Mouse (Mus musculus): ENCODE measurements at regions not wholly inside any gene's neighbourhood (a gene's known extent, or its start where the extent isn't known, plus 50 kb on each side); places are given as distances from the start of the nearest gene placed in this dataset.

DNA sequence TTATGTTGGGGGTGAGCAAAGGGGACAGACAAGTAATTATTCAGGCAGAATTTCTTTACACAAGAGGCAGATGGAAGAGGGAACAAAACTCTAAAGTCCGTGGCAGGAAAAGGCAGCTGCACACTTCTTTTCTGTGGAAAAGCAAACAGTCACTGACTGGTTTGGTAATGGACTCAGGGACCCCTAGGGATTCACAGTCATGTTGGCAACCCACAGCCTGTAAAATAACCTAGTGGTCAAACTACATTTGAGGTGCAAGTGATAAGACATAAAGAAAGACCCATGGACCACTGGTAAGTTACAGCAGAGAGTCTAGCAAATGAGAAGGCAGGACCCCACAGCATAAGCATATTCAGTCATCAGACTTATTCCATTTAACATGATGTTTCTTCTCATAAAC, 526.4 kb upstream of the Cited2 start:
- no peak for ATAC-seq (ENCODE audit: low FRiP score, low TSS enrichment)
- Histone ChIP-seq H3K4me2 (replicated peaks; ENCODE audit: low read depth, low read length) (no peak overlapping the region), H3K4me1 (ENCODE audit: control insufficient read depth, insufficient read depth, low read length) (no peaks in the 10 kb centered on the region), H3K27ac (ENCODE audit: low read depth, low read length) (no peak overlapping the region), H3K4me3 (ENCODE audit: low read length) (no peak overlapping the region), H3K27me3 (ENCODE audit: control insufficient read depth, insufficient read depth, low read length) (no peaks in the 10 kb centered on the region), H3K36me3 (ENCODE audit: control insufficient read depth, insufficient read depth, low read length) (no peaks in the 10 kb centered on the region), H3K9me3 (ENCODE audit: control insufficient read depth, low read length) (no peaks in the 10 kb centered on the region), H3K9ac (ENCODE audit: low read depth, low read length) (no peak overlapping the region)
- WGBS, result 46% methylated on average over 1 of the region's 1 CpGs

DNA sequence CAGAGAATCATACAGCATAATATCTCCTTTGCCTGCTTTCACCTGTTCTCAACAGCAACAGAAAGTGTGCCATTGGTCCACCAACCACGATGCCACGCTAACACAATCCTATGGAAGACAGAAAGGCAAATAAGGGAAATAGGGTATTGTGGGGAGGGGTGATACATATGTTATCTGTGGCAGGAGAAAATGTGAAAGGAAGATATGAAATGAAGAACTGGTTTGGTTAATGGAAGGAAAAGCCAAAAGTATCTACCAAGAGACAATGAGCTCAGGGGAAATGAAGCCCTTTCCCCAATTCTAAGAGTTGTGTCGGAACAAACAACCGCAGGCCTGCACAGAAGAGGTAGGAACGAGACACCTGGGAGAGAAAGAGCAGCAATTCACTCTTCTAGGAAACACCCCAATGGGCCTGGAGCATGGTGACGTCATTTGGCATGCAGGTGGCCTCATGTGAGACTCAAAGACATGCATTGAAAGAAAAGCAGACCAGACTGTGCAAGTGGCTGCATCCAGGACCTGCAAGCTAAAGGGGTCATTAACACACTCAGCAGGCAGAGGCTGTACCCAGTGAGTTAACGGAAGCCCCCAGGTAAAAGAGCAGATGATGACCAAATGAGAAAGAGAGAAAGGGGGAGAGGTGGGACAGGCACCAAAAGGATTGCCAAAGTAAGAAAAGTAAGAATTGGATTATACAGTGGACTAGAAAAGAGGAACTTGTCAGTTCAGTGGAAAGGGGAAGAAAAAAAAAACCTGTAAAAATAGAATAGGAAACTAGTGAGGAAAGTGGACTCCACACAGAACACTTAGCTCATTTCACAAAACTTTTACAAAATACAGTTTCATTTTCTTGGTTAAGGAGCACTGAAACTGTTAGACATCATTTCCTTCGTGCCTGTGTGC, 522.2 kb upstream of the Cited2 start:
- Histone ChIP-seq H3K4me1 (ENCODE audit: control insufficient read depth, insufficient read depth, low read length) (no peaks in the 10 kb centered on the region), H3K36me3 (ENCODE audit: control insufficient read depth, insufficient read depth, low read length) (no peaks in the 10 kb centered on the region), H3K27me3 (ENCODE audit: control insufficient read depth, insufficient read depth, low read length) (no peaks in the 10 kb centered on the region), H3K4me3 (ENCODE audit: low read length) (no peak overlapping the region), H3K27ac (ENCODE audit: low read depth, low read length) (no peak overlapping the region), H3K4me2 (replicated peaks; ENCODE audit: low read depth, low read length) (no peak overlapping the region), H3K9ac (ENCODE audit: low read depth, low read length) (no peak overlapping the region), H3K9me3 (ENCODE audit: control insufficient read depth, low read length) (no peaks in the 10 kb centered on the region)
- WGBS, result 80% methylated on average over 8 of the region's 8 CpGs
- ATAC-seq (ENCODE audit: low FRiP score, low TSS enrichment), result no peak

DNA sequence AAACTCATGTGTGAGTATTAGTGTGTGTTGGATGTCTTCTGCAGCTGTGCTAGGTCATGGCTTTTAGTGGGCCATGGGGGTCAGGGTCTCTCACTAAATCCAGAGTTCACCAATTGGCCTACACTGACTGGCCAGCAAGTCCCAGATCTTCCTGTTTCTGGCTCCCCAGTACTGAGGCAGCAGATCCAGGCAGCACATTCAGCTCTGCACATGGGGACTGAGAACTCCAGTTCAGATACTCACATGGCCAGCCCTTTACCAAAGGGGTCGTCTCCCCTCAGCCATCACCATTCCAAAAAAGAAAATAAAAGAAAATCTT, 521.6 kb upstream of the Cited2 start:
- H3K36me3 ChIP-seq (ENCODE audit: control insufficient read depth, insufficient read depth, low read length), result no peaks in the 10 kb centered on the region
- no peak overlapping the region for H3K4me3 ChIP-seq (ENCODE audit: low read length)
- H3K27ac ChIP-seq (ENCODE audit: low read depth, low read length), result no peak overlapping the region
- H3K9ac ChIP-seq (ENCODE audit: low read depth, low read length), result no peak overlapping the region
- H3K27me3 ChIP-seq (ENCODE audit: control insufficient read depth, insufficient read depth, low read length), result no peaks in the 10 kb centered on the region
- 68% methylated on average over 1 of the region's 1 CpGs for WGBS
- ATAC-seq (ENCODE audit: low FRiP score, low TSS enrichment), result no peak
- no peaks in the 10 kb centered on the region for H3K4me1 ChIP-seq (ENCODE audit: control insufficient read depth, insufficient read depth, low read length)
- H3K4me2 ChIP-seq (replicated peaks; ENCODE audit: low read depth, low read length), result no peak overlapping the region
- H3K9me3 ChIP-seq (ENCODE audit: control insufficient read depth, low read length), result no peaks in the 10 kb centered on the region

DNA sequence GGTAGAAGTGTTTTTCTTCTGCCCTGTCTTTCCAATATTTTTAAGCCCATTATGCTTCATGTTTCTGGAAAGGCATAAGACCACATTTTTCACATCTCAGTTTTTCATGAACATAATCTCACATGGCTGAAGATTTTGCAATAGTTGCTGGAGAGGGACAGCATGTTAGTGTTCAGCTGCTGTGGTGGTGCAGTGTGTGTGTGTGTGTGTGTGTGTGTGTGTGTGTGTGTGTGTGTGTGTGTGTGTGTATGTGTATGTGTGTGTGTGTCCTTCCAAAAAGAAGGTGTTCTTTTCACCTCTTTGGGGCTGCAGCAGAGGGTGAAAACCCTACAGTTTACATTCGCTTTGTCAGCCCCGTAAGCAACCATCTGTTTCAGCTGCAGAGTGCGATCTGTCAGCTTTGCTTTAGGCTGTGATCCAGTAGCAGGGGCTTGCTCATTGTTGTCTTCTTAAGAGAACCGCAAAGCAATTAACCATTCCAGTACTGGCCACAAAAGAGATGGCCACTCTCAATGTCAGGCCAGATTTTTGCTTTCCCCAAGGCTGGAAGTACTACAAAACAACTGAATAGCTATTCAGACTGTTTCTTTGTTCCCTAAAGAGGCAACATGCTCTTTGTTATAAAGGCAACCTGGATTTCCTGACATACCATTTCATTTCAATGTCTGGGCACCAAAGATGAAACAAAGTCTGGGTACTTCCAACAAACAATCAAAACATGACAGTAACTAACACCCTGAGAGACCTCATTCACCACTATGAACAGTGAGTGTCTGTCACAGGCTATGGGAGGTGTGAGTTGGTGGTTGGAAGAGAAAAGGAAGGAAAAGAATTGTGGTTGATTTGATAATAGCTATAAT, 520.2 kb upstream of the Cited2 start:
- H3K9me3 ChIP-seq (ENCODE audit: control insufficient read depth, low read length), result no peaks in the 10 kb centered on the region
- no peak overlapping the region for H3K4me3 ChIP-seq (ENCODE audit: low read length)
- H3K4me2 ChIP-seq (replicated peaks; ENCODE audit: low read depth, low read length), result no peak overlapping the region
- no peaks in the 10 kb centered on the region for H3K27me3 ChIP-seq (ENCODE audit: control insufficient read depth, insufficient read depth, low read length)
- H3K9ac ChIP-seq (ENCODE audit: low read depth, low read length), result no peak overlapping the region
- no peaks in the 10 kb centered on the region for H3K36me3 ChIP-seq (ENCODE audit: control insufficient read depth, insufficient read depth, low read length)
- H3K4me1 ChIP-seq (ENCODE audit: control insufficient read depth, insufficient read depth, low read length), result no peaks in the 10 kb centered on the region
- H3K27ac ChIP-seq (ENCODE audit: low read depth, low read length), result no peak overlapping the region
- ATAC-seq (ENCODE audit: low FRiP score, low TSS enrichment), result no peak
- 17% methylated on average over 4 of the region's 4 CpGs for WGBS

DNA sequence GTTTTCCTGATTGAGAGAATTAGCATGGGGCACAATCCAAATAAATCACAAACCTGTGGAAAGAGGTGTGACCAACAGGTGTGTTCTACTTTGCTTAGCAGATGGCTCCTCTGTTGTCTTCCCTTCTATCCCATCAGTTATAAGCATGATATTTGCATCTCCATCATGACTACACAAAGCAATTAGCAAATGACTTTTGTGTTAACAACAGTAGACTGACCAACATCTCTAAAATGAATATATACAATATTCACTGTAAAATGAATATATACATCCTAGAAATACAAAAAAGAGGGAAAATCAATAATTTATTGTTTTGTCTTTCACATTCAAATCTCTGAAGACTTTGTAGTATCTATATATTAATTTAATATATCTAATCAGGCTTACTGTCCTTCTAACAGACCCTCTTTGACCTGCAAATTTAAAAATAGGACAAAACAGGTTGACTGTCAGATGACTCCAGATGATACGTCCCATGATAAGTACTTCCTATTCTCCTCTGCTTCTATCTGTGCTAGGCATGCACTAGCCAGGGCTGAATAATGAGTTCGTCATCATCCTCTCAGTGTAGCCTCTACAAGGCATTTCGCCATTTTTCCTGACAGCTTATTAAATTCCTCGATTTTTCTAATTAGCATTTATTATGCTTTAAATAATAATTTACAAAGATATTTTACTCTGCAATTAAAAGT, 519.5 kb upstream of the Cited2 start:
- no peak overlapping the region for H3K4me3 ChIP-seq (ENCODE audit: low read length)
- no peak for ATAC-seq (ENCODE audit: low FRiP score, low TSS enrichment)
- H3K4me2 ChIP-seq (replicated peaks; ENCODE audit: low read depth, low read length), result no peak overlapping the region

DNA sequence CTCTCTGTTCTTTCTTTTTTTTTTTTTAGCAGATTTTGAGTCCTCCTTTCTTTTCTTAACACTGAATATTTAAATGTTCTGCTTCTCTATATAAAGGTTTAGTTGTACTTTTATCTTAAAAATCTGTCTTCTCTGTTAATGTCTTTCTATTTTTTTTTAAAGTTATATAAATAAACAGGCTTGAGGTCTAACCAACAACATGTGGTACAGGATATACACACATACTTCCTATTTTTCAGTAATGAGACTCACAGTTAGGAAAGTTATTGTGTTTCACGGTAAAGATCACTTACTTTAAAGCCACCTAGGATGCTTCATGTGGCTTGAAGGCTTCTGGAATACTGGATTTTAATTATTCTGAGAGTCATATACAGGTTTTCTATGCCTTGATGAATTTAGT, 518.9 kb upstream of the Cited2 start:
- H3K27me3 ChIP-seq (ENCODE audit: control insufficient read depth, insufficient read depth, low read length), result no peaks in the 10 kb centered on the region
- no peaks in the 10 kb centered on the region for H3K9me3 ChIP-seq (ENCODE audit: control insufficient read depth, low read length)
- no peak overlapping the region for H3K4me3 ChIP-seq (ENCODE audit: low read length)
- 87% methylated on average over 1 of the region's 1 CpGs for WGBS
- no peak for ATAC-seq (ENCODE audit: low FRiP score, low TSS enrichment)
- H3K4me1 ChIP-seq (ENCODE audit: control insufficient read depth, insufficient read depth, low read length), result no peaks in the 10 kb centered on the region
- no peak overlapping the region for H3K9ac ChIP-seq (ENCODE audit: low read depth, low read length)
- no peaks in the 10 kb centered on the region for H3K36me3 ChIP-seq (ENCODE audit: control insufficient read depth, insufficient read depth, low read length)
- H3K27ac ChIP-seq (ENCODE audit: low read depth, low read length), result no peak overlapping the region
- no peak overlapping the region for H3K4me2 ChIP-seq (replicated peaks; ENCODE audit: low read depth, low read length)

More for the DNA sequence above, 519.5 kb upstream of the Cited2 start:
- H3K9me3 ChIP-seq (ENCODE audit: control insufficient read depth, low read length), result no peaks in the 10 kb centered on the region
- no peaks in the 10 kb centered on the region for H3K27me3 ChIP-seq (ENCODE audit: control insufficient read depth, insufficient read depth, low read length)
- H3K9ac ChIP-seq (ENCODE audit: low read depth, low read length), result no peak overlapping the region
- no peak overlapping the region for H3K27ac ChIP-seq (ENCODE audit: low read depth, low read length)
- no peaks in the 10 kb centered on the region for H3K36me3 ChIP-seq (ENCODE audit: control insufficient read depth, insufficient read depth, low read length)
- 91% methylated on average over 4 of the region's 4 CpGs for WGBS
- no peaks in the 10 kb centered on the region for H3K4me1 ChIP-seq (ENCODE audit: control insufficient read depth, insufficient read depth, low read length)

DNA sequence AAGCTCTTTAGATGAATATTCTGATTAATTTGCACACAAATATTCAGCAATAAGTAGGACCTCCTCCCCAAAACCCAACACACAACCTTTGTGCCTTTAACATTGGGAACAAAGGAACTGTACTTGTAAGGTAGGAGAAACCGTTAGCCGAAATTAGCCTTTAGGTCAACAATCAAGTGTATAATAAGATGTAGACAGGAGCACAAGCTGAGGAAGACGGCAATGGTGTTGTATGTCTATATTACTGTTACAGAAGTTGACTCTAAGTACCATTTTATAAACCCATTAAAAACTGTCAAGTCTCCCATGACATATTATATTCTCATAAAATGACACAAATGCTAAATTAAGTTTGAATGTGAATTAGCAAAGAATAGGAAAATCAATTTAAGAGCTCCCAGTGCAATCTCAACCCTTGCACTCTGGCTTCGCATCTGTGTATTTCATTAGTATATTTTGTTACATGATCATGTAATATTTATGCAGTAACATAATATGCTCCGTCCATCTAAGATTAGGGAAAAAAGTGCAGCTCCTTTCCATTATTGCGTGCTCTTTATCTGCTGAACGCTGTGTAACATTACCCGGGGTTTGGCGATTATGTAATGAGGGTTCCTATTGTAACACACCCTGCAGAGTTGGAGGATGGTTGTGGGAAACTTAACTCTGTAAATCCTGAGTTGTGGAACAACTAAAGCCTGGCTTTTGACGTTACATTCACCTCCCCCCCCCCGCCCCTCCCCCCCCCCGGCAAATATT, 510.3 kb upstream of the Cited2 start:
- ATAC-seq (ENCODE audit: low FRiP score, low TSS enrichment), result peak; percentile 81
- no peak overlapping the region for H3K4me3 ChIP-seq (ENCODE audit: low read length)
- no peaks in the 10 kb centered on the region for H3K9me3 ChIP-seq (ENCODE audit: control insufficient read depth, low read length)
- H3K4me2 ChIP-seq (replicated peaks; ENCODE audit: low read depth, low read length), result 0 out of 2 replicates have a peak overlapping the region, but pooled peaks have one; percentile 6
- H3K27me3 ChIP-seq (ENCODE audit: control insufficient read depth, insufficient read depth, low read length), result no peaks in the 10 kb centered on the region
- 34% methylated on average over 10 of the region's 12 CpGs for WGBS
- H3K4me1 ChIP-seq (ENCODE audit: control insufficient read depth, insufficient read depth, low read length), result peaks cover 5% of the 10 kb centered on the region; the same call in 1 of the 2 replicates
- H3K27ac ChIP-seq (ENCODE audit: low read depth, low read length), result no peak overlapping the region; the same call in 1 of the 2 replicates
- no peak overlapping the region for H3K9ac ChIP-seq (ENCODE audit: low read depth, low read length)
- H3K36me3 ChIP-seq (ENCODE audit: control insufficient read depth, insufficient read depth, low read length), result no peaks in the 10 kb centered on the region

DNA sequence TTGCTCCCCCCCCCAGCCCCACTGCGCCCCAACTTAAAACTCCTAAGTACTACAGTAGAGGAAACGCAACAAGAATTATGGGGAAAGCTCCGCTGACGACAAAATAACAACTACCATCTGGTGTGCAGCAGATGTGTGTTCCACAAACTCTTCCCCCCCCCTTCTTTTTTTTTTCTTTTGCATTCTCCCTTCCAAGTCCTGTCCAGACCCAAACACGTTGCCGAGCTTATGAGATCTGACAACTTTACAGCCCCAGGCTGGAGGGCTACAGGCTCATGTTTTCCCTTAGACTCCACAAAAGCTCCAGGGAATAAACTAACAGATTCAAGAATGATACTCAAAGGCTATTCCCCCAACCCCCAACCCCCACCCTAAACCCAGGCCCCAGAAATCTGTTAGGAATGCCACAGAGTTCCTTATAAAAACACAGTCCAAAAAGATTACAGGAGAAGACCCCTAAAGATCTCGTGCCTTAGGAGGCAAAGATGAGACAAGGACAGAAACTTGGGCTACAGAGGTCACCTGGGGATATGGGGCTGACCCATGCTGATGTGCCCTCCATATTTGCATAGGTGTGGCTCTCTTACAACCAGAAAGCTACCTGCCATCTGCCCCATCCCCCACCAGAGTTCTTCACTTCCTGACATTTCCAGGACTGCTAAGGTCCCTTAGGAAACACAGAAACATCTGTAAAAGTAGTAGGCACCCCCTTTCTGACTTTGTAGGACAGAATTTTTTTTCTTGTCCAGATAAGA, 509.5 kb upstream of the Cited2 start:
- no peaks in the 10 kb centered on the region for H3K27me3 ChIP-seq (ENCODE audit: control insufficient read depth, insufficient read depth, low read length)
- H3K36me3 ChIP-seq (ENCODE audit: control insufficient read depth, insufficient read depth, low read length), result no peaks in the 10 kb centered on the region
- ATAC-seq (ENCODE audit: low FRiP score, low TSS enrichment), result peak; percentile 83
- H3K27ac ChIP-seq (ENCODE audit: low read depth, low read length), result no peak overlapping the region
- peaks cover 5% of the 10 kb centered on the region; the same call in 1 of the 2 replicates for H3K4me1 ChIP-seq (ENCODE audit: control insufficient read depth, insufficient read depth, low read length)
- no peaks in the 10 kb centered on the region for H3K9me3 ChIP-seq (ENCODE audit: control insufficient read depth, low read length)
- no peak overlapping the region for H3K9ac ChIP-seq (ENCODE audit: low read depth, low read length)
- 37% methylated on average over 7 of the region's 7 CpGs for WGBS
- H3K4me3 ChIP-seq (ENCODE audit: low read length), result no peak overlapping the region
- no peak overlapping the region for H3K4me2 ChIP-seq (replicated peaks; ENCODE audit: low read depth, low read length)
